Mouse (Mus musculus) ES-E14 (cell line): ENCODE results near the gene Olfr1286. TPM values are rescaled to one million over a fixed set of nuclear protein-coding genes. Genes with fewer than 3 reads are reported as not detected.

Experiments used
- DNase-seq: peaks from one replicate; pipeline ENCODE4 v3.0.0-alpha.2; 2013; ENCODE audit warnings: low read depth, low spot score
- H3K27ac ChIP-seq: 2 replicates; pipeline ENCODE4 v1.5.1; 2012; ENCODE audit warnings: low read depth, mild to moderate bottlenecking, low read length, moderate library complexity, mixed read lengths; ENCODE audit not compliant: poor library complexity, insufficient read depth, severe bottlenecking
- H3K36me3 ChIP-seq: 2 replicates; pipeline ENCODE4 v1.6.1; 2012; ENCODE audit warnings: mild to moderate bottlenecking, low read length, moderate library complexity, mixed read lengths; ENCODE audit not compliant: control insufficient read depth, poor library complexity, insufficient read depth, severe bottlenecking
- H3K4me1 ChIP-seq, 2 experiments: fragments of 150-350 bp in 1 of 2; sonication (generic) in 1 of 2; 2 replicates each; pipeline ENCODE4 v1.6.1; 2012; ENCODE audit warnings: low read length in 2 of 2, mild to moderate bottlenecking in 1 of 2, mixed read lengths in 1 of 2; ENCODE audit not compliant: control insufficient read depth in 2 of 2, insufficient read depth in 2 of 2, poor library complexity in 1 of 2
- H3K4me3 ChIP-seq, 2 experiments: fragments of 150-350 bp in 1 of 2; sonication (generic) in 1 of 2; 2 replicates each; pipeline ENCODE4 v1.5.1; 2012; ENCODE audit warnings: low read length in 2 of 2, low read depth in 1 of 2, mild to moderate bottlenecking in 1 of 2, mixed read lengths in 1 of 2; ENCODE audit not compliant: insufficient read depth in 1 of 2, poor library complexity in 1 of 2, severe bottlenecking in 1 of 2
- H3K9ac ChIP-seq: 2 replicates; pipeline ENCODE4 v1.6.1; 2012; ENCODE audit warnings: low read depth, mild to moderate bottlenecking, low read length, mixed read lengths; ENCODE audit not compliant: poor library complexity, insufficient read depth, severe bottlenecking
- H3K9me3 ChIP-seq: fragments of 150-350 bp; sonication (generic); 2 replicates; pipeline ENCODE4 v1.6.1; 2012; ENCODE audit warnings: low read depth, mild to moderate bottlenecking, low read length; ENCODE audit not compliant: control insufficient read depth, insufficient read depth
- CHD2 ChIP-seq: IDR thresholded peaks from 2 replicates; pipeline ENCODE4 v1.6.1; 2014; ENCODE audit warnings: mild to moderate bottlenecking, low read depth, low read length, inconsistent platforms
- HCFC1 ChIP-seq: IDR thresholded peaks from 2 replicates; pipeline ENCODE4 v1.6.1; 2012; ENCODE audit warnings: low read length, inconsistent platforms, borderline replicate concordance; ENCODE audit not compliant: insufficient read depth
- MAFK ChIP-seq: IDR thresholded peaks from 2 replicates; pipeline ENCODE4 v1.6.1; 2014; ENCODE audit warnings: mild to moderate bottlenecking, low read depth, low read length, inconsistent platforms; ENCODE audit not compliant: insufficient read depth
- ZC3H11A ChIP-seq: IDR thresholded peaks from 2 replicates; pipeline ENCODE4 v1.6.1; 2012; ENCODE audit warnings: low read depth, mild to moderate bottlenecking, inconsistent platforms, low read length, borderline replicate concordance
- ZNF384 ChIP-seq: IDR thresholded peaks from 2 replicates; pipeline ENCODE4 v1.6.1; 2012; ENCODE audit warnings: low read depth, low read length, inconsistent platforms
- in situ Hi-C, 2 experiments: fragments of 600-800 bp; cut with MboI; formaldehyde crosslinking; loops; one replicate each; pipeline ENCODE4 v1.15.1; 2025; ENCODE audit warnings: low sequenced_read_pairs in 2 of 2, inconsistent platforms in 1 of 2; ENCODE audit not compliant: unreplicated experiment in 2 of 2
- total RNA-seq: library from RNA; depleted of rRNA; stranded (reverse); fragments of 300-350 nt; gene quantifications from 2 replicates; pipeline ENCODE4 v1.2.3, GENCODE M21; 2012; rRNA removed

Olfr1286 gene
- not detected in 2 replicates for total RNA-seq

DNA sequence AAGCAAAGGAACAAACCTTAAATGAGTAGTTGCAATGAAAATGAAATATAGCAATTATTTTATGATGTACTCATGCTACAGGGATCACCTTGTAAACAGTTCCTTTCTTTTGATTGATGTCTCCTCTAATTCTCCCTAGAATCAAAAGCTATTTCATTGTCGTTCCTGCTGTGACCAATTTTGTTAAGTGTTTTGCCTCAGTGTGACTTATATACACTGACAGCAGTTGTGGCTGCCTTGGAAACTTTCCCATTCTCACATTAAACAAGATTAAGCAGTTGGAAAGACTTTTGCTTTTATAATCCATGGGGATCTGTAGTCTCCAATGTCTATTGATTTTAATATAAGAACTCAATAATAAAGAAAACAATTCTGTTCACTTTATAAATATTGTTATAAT lies at the start of gene Olfr1286:
Gene Olfr1286, minus strand, starts transcription at position 185 of the 400 bp plus-strand sequence.
- no peaks in the 10 kb centered on the region for H3K9me3 ChIP-seq
- H3K36me3 ChIP-seq, result no peaks in the 10 kb centered on the region
- no peak within 1 kb of the TSS for H3K9ac ChIP-seq
- TF ChIP-seq HCFC1 (no peak), MAFK (no peak), CHD2 (no peak), ZC3H11A (no peak), ZNF384 (no peak)
- no peaks in the 10 kb centered on the region for H3K4me1 ChIP-seq
- DNase-seq, result no peak
- H3K27ac ChIP-seq, result no peak within 1 kb of the TSS
- in situ Hi-C loops, result no loop called here
- H3K4me3 ChIP-seq, result no peak within 1 kb of the TSS

DNA sequence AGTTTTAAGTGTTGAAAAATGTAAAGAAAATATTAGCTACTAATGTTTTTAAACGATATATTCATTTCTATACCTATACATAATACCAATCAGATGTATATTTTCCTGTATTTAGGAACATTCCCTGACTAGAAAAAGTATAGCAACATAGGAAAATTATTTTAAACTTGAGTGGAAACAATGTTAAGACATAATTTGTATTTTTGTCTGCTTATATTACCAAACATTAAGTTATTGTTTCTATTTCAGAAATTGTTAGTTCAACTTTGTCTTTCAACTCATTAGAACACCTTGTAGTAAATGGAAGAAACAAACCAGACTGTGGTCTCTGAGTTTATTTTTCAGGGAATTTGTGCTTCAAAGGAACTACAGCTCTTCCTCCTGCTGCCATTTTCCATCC lies 25.9 kb upstream of the Olfr1286 start, which contains the start of gene Olfr1287:
Gene Olfr1287, plus strand, starts transcription at position 301 of the 400 bp plus-strand sequence.
- DNase-seq, result no peak
- in situ Hi-C loops, result no loop called here
- no peak for TF ChIP-seq MAFK

DNA sequence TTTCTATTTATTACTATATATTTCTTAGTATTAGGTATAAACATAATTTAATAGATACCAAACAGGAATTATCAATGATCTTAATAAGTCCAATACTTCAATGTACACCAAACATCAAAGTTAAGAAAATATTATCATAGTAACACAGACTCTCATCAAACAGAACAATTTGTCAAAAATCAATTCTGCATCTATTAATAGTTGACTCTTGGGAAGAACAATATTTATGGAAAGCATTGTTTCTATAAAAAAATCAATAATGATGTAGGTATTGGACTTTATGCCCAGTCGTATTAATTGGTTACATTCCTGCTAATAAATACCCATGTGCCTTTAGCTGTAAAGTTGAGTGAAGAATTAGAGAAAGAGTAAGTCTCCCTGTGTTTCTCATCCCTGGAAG lies 47.7 kb downstream of the Olfr1286 start, which contains the start of gene Olfr1284:
Gene Olfr1284, plus strand, starts transcription at position 301 of the 400 bp plus-strand sequence.
- no peak for TF ChIP-seq MAFK
- TF ChIP-seq HCFC1, result no peak
- TF ChIP-seq CHD2, result no peak
- no peak for TF ChIP-seq ZNF384
- no peak for TF ChIP-seq ZC3H11A
- Histone ChIP-seq H3K4me1 (no peaks in the 10 kb centered on the region), H3K4me3 (no peak within 1 kb of the TSS), H3K9me3 (no peaks in the 10 kb centered on the region), H3K36me3 (no peaks in the 10 kb centered on the region), H3K9ac (no peak within 1 kb of the TSS), H3K27ac (no peak within 1 kb of the TSS)
- in situ Hi-C loops, result no loop called here
- DNase-seq, result no peak

More for the DNA sequence above, 25.9 kb upstream of the Olfr1286 start, which contains the start of gene Olfr1287:
- Histone ChIP-seq H3K9ac (no peak within 1 kb of the TSS), H3K4me3 (no peak within 1 kb of the TSS), H3K4me1 (no peaks in the 10 kb centered on the region), H3K27ac (no peak within 1 kb of the TSS), H3K36me3 (no peaks in the 10 kb centered on the region), H3K9me3 (no peaks in the 10 kb centered on the region)

Other genes starting within 250 kb of the Olfr1286 start
- not detected in 2 replicates for gene 4930430A15Rik, start 193.5 kb downstream of the Olfr1286 start, total RNA-seq
- not detected in 2 replicates for gene Olfr1275, start 187.8 kb downstream of the Olfr1286 start, total RNA-seq
- gene Olfr1276, start 168.6 kb downstream of the Olfr1286 start, total RNA-seq, result not detected in 2 replicates
- gene Olfr1277, start 149.0 kb downstream of the Olfr1286 start, total RNA-seq, result 0.09 and 0.32 TPM in 2 replicates
- not detected in 2 replicates for gene Olfr1278, start 133.0 kb downstream of the Olfr1286 start, total RNA-seq
- gene Olfr1279, start 122.5 kb downstream of the Olfr1286 start, total RNA-seq, result not detected in 2 replicates
- gene Olfr1280, start 109.1 kb downstream of the Olfr1286 start, total RNA-seq, result not detected in 2 replicates
- gene Olfr1281, start 96.6 kb downstream of the Olfr1286 start, total RNA-seq, result not detected in 2 replicates
- gene Olfr1282, start 87.0 kb downstream of the Olfr1286 start, total RNA-seq, result not detected in 2 replicates
- not detected in 2 replicates for gene Olfr1283, start 56.3 kb downstream of the Olfr1286 start, total RNA-seq
- gene Olfr1284, start 47.6 kb downstream of the Olfr1286 start, total RNA-seq, result not detected in 2 replicates
- gene Olfr1287, start 26.0 kb upstream of the Olfr1286 start, total RNA-seq, result not detected in 2 replicates
- not detected in 2 replicates for gene Olfr1288, start 51.0 kb upstream of the Olfr1286 start, total RNA-seq
- gene Olfr1289, start 57.7 kb upstream of the Olfr1286 start, total RNA-seq, result not detected in 2 replicates
- 0.13 TPM in 1 of 2 replicates, not detected in the other for gene Olfr1290, start 70.7 kb upstream of the Olfr1286 start, total RNA-seq
- not detected in 2 replicates for gene Olfr1291-ps1, start 74.1 kb upstream of the Olfr1286 start, total RNA-seq
- gene Olfr1293-ps, start 102.1 kb upstream of the Olfr1286 start, total RNA-seq, result not detected in 2 replicates
- not detected in 2 replicates for gene Olfr1294, start 117.2 kb upstream of the Olfr1286 start, total RNA-seq
- gene Olfr1295, start 146.6 kb upstream of the Olfr1286 start, total RNA-seq, result not detected in 2 replicates
- not detected in 2 replicates for gene Olfr1297, start 203.4 kb upstream of the Olfr1286 start, total RNA-seq
- not detected in 2 replicates for gene Olfr1298, start 226.1 kb upstream of the Olfr1286 start, total RNA-seq
- gene Olfr1299, start 238.3 kb upstream of the Olfr1286 start, total RNA-seq, result not detected in 2 replicates